ENCODE assay signal across 23 mouse cellular contexts in the genomic region with DNA sequence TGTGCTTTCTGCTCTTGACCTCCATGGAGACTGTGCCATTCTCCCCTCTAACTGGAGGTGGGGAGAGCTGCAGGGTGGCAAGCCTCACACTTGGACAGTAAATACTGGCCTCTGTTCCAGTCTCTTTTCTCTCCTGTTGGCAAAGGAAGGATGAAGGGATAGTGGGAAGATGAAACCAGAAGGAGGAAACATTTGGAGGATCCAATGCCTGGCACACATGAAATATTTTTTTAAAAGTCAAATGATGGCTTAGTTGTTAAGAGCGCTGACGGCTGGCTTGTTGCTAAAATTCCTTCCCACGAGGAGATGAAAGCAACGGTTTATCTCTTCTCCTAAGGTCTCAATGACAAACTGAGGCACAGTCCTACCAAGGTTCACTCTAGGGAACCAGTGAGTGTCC. TPM values are rescaled to one million over a fixed set of nuclear protein-coding genes. Genes with fewer than 3 reads are reported as not detected.
"Had no signal": no experiment of that assay in that cellular context is flagged by ENCODE, and none has a peak within 500 bp of the region (broad histone marks: within the 10 kb centered on the region; RNA-seq: fewer than 3 reads in every experiment).

No protein-coding gene starts in this region.

- H3K36me3 ChIP-seq: kidney, embryonic 15.5 days; limb, embryonic 13.5 days; midbrain, embryonic 13.5 days had no signal

- H3K4me3 ChIP-seq: kidney, embryonic 15.5 days; limb, embryonic 13.5 days; midbrain, embryonic 13.5 days had no signal

- H3K27ac ChIP-seq: kidney, embryonic 15.5 days; limb, embryonic 13.5 days; liver, embryonic 14.5 days; midbrain, embryonic 13.5 days had no signal

- H3K9me3 ChIP-seq: midbrain, embryonic 13.5 days had no signal

- H3K9ac ChIP-seq: kidney, embryonic 15.5 days; limb, embryonic 13.5 days; liver, embryonic 14.5 days; midbrain, embryonic 13.5 days had no signal

- H3K4me2 ChIP-seq: kidney, embryonic 15.5 days; limb, embryonic 13.5 days; midbrain, embryonic 13.5 days had no signal

- H3K27me3 ChIP-seq: kidney, embryonic 15.5 days; limb, embryonic 13.5 days; midbrain, embryonic 13.5 days had no signal

- ATAC-seq: lung, postnatal 0 days; midbrain, embryonic 13.5 days had no signal

- DNase-seq: kidney, adult 18-20 months; kidney, postnatal 14 days; layer of hippocampus, postnatal 36 days; left cerebral cortex, postnatal 4 days; lung, adult 2 months; lung, postnatal 36 days; right cerebral cortex, adult 18-20 months; right cerebral cortex, postnatal 4 days; spleen, adult 18-20 months; thymus, adult 18-20 months; thymus, postnatal 14 days had no signal

RNA-seq across cellular contexts. Expression of a gene that starts 34.0 kb away (rescaled TPM):
- total RNA-seq: layer of hippocampus, postnatal 36 days; left cerebral cortex, postnatal 10 days; left cerebral cortex, postnatal 4 days; liver, adult 2 months; megakaryocyte progenitor cell, adult 5-6 weeks; midbrain, postnatal 0 days had no signal
- polyA plus RNA-seq: kidney, embryonic 15.5 days; large intestine, adult 2 months; limb, embryonic 13.5 days; liver, embryonic 14.5 days; lung, adult 2 months; lung, postnatal 0 days; midbrain, embryonic 13.5 days; midbrain, postnatal 0 days; neural tube, embryonic 14.5 days; stomach, embryonic 14.5 days had no signal
